Mouse (Mus musculus) bone marrow, adult 2 months (tissue): ENCODE measurements around the gene Atf5.

ENCODE experiments used
- CTCF ChIP-seq: fragments of 200-500 bp; IDR thresholded peaks from 2 replicates; pipeline ENCODE4 v1.5.1; 2011; ENCODE audit warnings: low read length, control low read depth; ENCODE audit not compliant: control insufficient read depth, insufficient read depth
- POLR2A ChIP-seq: fragments of 200-500 bp; IDR thresholded peaks from 2 replicates; pipeline ENCODE4 v1.6.1; 2011; ENCODE audit warnings: low read depth, mild to moderate bottlenecking, control low read depth, low read length, borderline replicate concordance; ENCODE audit not compliant: control insufficient read depth

GRCm38 (mm10) chr7:44826771-44827170 is 10.3 kb upstream of the Atf5 start:
- TF ChIP-seq POLR2A (no peak), CTCF (no peak)
